Mouse (Mus musculus) hindbrain, embryonic 16.5 days (tissue): ENCODE results near the gene Sntb2. TPM values are rescaled to one million over a fixed set of nuclear protein-coding genes. Genes with fewer than 3 reads are reported as not detected.
A peak's percentile ranks its signal among the peaks of the same experiment; 100 is the strongest.

Experiments
- ATAC-seq: fragments of 200-750 bp; cut with Nextera tagmentation; 2 replicates; pipeline ENCODE4 v1.8.0; 2017; ENCODE audit warnings: moderate TSS enrichment, moderate library complexity
- H3K27ac ChIP-seq: fragments of 300-500 bp; sonication (generic); 2 replicates; pipeline ENCODE4 v1.5.1; 2014; ENCODE audit warnings: low read depth, mild to moderate bottlenecking, control low read depth, low read length, moderate library complexity
- H3K27me3 ChIP-seq: fragments of 300-500 bp; sonication (generic); replicated peaks from 2 replicates; pipeline ENCODE4 v1.6.1; 2014; ENCODE audit warnings: low read length; ENCODE audit not compliant: control insufficient read depth, insufficient read depth
- H3K36me3 ChIP-seq: fragments of 300-500 bp; sonication (generic); 2 replicates; pipeline ENCODE4 v1.6.1; 2014; ENCODE audit warnings: mild to moderate bottlenecking, low read length, moderate library complexity, mixed read lengths; ENCODE audit not compliant: control insufficient read depth, insufficient read depth
- H3K4me1 ChIP-seq: fragments of 300-500 bp; sonication (generic); 2 replicates; pipeline ENCODE4 v1.6.1; 2014; ENCODE audit warnings: low read depth, low read length; ENCODE audit not compliant: control insufficient read depth, insufficient read depth
- H3K4me2 ChIP-seq: fragments of 300-500 bp; sonication (generic); 2 replicates; pipeline ENCODE4 v1.6.1; 2014; ENCODE audit warnings: mild to moderate bottlenecking, low read length, control low read depth, moderate library complexity
- H3K4me3 ChIP-seq: fragments of 300-500 bp; sonication (generic); 2 replicates; pipeline ENCODE4 v1.5.1; 2014; ENCODE audit warnings: mild to moderate bottlenecking, low read length, control low read depth, moderate library complexity
- H3K9ac ChIP-seq: fragments of 300-500 bp; sonication (generic); 2 replicates; pipeline ENCODE4 v1.6.1; 2014; ENCODE audit warnings: low read depth, mild to moderate bottlenecking, control low read depth, low read length, moderate library complexity
- H3K9me3 ChIP-seq: fragments of 300-500 bp; sonication (generic); 2 replicates; pipeline ENCODE4 v1.6.1; 2014; ENCODE audit warnings: mild to moderate bottlenecking, low read length, moderate library complexity; ENCODE audit not compliant: control insufficient read depth
- WGBS: fragments of 180-500 bp; shearing (Covaris S2); extraction: QIAGEN DNeasy Blood & Tissue Kit; methylation state at CpG from one replicate; pipeline ENCODE4 v1.1.7; 2014; 5-methylcytosine and 5-hydroxymethylcytosine counted together
- polyA plus RNA-seq: library from polyadenylated mRNA; unstranded; fragments of >200 nt; fragmentation: Nextera tagmentation; extraction: Ambion mirVana; gene quantifications from 2 replicates; pipeline ENCODE4 v1.2.1, GENCODE M21; 2015

Gene Sntb2
- 4.7 and 4.9 TPM in 2 replicates for polyA plus RNA-seq

DNA sequence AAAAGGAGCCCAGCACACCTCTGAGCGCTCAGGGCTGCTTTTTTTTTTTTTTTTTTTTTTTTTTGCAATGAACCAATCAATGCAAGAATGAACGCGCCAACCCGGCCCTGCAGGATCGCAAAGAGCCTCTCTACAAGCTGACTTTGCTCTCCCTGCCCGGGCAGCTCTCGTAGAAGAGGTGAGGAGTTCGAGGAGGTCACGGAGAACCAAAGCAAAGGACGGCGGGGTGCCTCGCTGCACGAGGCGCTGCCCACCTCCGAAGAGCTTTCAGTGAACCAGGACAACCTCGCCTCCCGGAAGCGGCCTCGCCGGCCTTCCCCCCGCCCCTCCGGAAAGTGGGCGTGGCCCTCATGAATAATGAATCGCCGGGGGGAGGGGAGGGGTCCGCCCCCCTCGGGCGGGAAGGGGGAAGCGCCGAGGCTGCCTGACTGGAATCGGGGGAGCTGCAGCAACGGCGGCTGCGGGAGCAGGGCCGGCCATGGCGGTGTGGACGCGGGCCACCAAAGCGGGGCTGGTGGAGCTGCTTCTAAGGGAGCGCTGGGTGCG, at the start of gene Sntb2:
Gene Sntb2 (plus strand): TSS at position 427 of the 546 bp plus-strand sequence.
- peaks cover 18% of the 10 kb centered on the region for H3K4me1 ChIP-seq
- H3K27me3 ChIP-seq: peaks cover 4% of the 10 kb centered on the region
- under 1% methylated on average over 26 of the region's 41 CpGs for WGBS

DNA sequence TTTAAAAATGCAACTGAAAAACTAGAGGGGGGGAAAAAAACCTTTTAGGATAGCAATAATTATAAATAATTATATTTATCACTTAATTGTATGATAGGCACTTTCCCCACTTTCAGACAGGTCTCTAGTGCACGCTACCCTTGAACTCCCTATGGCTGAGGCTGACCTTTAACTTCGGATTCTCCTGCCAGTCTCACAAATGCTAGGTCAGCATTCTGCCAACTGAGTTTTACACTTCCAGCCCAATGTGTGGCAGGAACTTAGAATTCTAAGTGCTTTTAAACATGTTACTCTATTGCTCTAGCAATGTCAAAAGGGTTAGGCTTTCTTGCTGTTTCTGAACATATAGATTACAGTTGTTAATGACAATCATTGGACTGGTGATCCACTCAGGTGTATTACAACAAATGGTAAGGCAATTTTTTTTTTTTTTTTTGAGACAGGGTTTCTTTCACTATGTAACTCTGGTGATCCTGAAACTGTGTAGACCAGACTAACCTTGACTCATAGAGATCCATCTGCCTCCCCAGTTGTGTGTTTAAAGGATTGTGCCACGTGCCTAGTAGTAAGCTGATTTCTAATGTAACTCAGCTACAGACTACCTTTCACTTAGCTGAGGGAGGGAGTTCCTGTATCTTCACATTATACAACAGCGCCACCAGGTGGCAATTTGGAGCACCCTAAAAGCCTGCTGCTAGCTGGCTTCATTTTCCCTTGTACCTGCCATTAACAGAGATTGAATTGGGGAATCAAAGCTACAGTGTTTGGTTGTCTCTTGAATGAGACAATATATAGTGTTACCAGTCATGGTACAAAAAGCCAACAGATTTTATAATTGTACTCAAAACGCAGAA, 48.0 kb upstream of the Sntb2 start:
- peaks cover 13% of the 10 kb centered on the region for H3K36me3 ChIP-seq
- H3K27ac ChIP-seq: no peak overlapping the region
- WGBS: 48% methylated on average over 5 of the region's 5 CpGs
- H3K9me3 ChIP-seq: no peaks in the 10 kb centered on the region
- no peak overlapping the region for H3K4me3 ChIP-seq
- no peak overlapping the region for H3K9ac ChIP-seq
- peak; percentile 68 for ATAC-seq
- no peak overlapping the region for H3K4me2 ChIP-seq
- no peaks in the 10 kb centered on the region for H3K27me3 ChIP-seq
- peaks cover 7% of the 10 kb centered on the region for H3K4me1 ChIP-seq

More for the DNA sequence above, at the start of gene Sntb2:
- Histone ChIP-seq H3K27ac (peak within 1 kb of the TSS; percentile 90), H3K4me2 (peak within 1 kb of the TSS; percentile 92), H3K9me3 (no peaks in the 10 kb centered on the region), H3K36me3 (no peaks in the 10 kb centered on the region), H3K4me3 (peak within 1 kb of the TSS; percentile 90), H3K9ac (peak within 1 kb of the TSS; percentile 90)
- peak; percentile 88 for ATAC-seq

- ATAC-seq: no peak
- no peak overlapping the region for H3K27ac ChIP-seq
- H3K4me3 ChIP-seq: no peak overlapping the region
- no peak overlapping the region for H3K9ac ChIP-seq
- no peaks in the 10 kb centered on the region for H3K9me3 ChIP-seq
- WGBS: 87% methylated on average over 3 of the region's 3 CpGs
- H3K27me3 ChIP-seq: no peaks in the 10 kb centered on the region
- H3K4me2 ChIP-seq: no peak overlapping the region
- peaks cover 7% of the 10 kb centered on the region for H3K4me1 ChIP-seq
- peaks cover 9% of the 10 kb centered on the region for H3K36me3 ChIP-seq
These were observed 46.7 kb upstream of the Sntb2 start for GRCm38 (mm10) chr8:106888803-106889202.

DNA sequence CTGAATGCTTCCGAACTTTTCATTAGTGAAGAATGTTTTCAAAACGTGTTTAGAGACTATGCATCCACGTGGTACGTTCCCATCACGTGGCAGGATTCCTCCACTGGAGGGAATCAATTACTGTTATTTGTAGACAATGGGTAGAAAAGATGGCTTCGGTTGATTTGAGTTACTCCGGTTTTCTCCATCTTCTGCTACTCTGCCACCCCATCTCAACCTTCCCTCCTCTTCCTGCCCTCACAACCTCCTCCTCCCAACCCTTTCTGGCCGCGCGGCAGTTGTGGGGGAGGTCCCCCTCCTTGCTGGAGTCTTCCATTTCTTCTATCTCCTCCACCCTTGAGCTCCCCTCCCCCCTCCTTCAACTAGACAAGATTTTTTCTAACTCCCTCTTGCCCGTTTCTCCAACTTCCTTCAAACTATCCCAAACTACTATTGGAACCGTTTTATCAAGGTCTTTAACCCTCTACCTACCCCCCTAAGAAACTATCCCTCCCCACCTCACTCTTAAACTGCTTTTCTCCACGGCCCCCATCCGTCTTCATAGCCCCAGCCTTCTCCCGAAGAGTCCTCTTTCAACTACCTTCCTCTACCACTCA, 43.2 kb upstream of the Sntb2 start:
- under 1% methylated on average over 15 of the region's 15 CpGs for WGBS
- ATAC-seq: no peak
- no peaks in the 10 kb centered on the region for H3K9me3 ChIP-seq
- H3K36me3 ChIP-seq: peaks cover 3% of the 10 kb centered on the region; the same call in 1 of the 2 replicates
- peak overlapping the region; percentile 95 for H3K9ac ChIP-seq
- H3K27ac ChIP-seq: peak overlapping the region; percentile 96
- peak overlapping the region; percentile 96 for H3K4me3 ChIP-seq
- peak overlapping the region; percentile 92 for H3K4me2 ChIP-seq
- H3K4me1 ChIP-seq: peaks cover 13% of the 10 kb centered on the region
- no peaks in the 10 kb centered on the region for H3K27me3 ChIP-seq

- H3K4me1 ChIP-seq: peaks cover 13% of the 10 kb centered on the region
- H3K27ac ChIP-seq: peak overlapping the region; percentile 96
- H3K9me3 ChIP-seq: no peaks in the 10 kb centered on the region
- H3K4me3 ChIP-seq: peak overlapping the region; percentile 96
- H3K9ac ChIP-seq: peak overlapping the region; percentile 95
- under 1% methylated on average over 52 of the region's 57 CpGs for WGBS
- H3K4me2 ChIP-seq: peak overlapping the region; percentile 92
- peaks cover 3% of the 10 kb centered on the region; the same call in 1 of the 2 replicates for H3K36me3 ChIP-seq
- no peaks in the 10 kb centered on the region for H3K27me3 ChIP-seq
- ATAC-seq: peak; percentile 85
These were observed 42.6 kb upstream of the Sntb2 start for GRCm38 (mm10) chr8:106892806-106893451.

DNA sequence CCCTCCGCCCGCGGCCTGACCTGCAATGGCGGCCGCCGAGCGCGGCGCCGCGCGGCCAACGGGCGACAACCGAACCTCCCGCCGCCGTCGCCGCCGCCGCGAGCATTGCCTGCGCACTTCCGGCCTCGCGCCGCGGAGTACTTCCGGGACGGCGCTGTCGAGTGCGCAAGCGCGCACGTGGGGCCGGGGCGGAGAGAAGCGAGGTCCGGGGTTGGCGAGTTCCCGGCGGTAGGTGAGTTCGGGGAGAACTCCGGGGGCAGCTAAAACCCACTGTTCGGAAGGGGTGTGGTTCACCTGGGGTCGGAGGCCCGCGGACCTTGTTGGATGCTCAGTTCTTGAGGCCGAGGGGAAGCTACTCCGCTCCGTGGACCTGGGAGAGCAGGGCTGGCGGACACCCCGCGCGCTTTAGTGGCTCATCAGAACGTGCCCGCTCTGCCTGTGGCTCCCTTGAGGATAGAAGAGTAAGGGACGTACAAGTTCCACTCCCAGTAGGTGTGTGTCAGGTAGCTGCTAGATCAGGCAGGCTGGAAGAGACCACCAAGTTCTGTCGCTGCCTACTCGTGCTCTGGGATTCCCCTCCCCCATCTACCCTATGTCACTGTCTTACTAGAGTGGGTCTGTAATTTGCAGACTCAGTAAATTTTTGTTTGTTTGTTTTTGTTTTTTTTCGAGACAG, 41.9 kb upstream of the Sntb2 start, which contains the start of gene Utp4:
Gene Utp4 (plus strand): TSS at position 156 of the 676 bp plus-strand sequence.
- ATAC-seq: peak; percentile 96
- H3K36me3 ChIP-seq: peaks cover 8% of the 10 kb centered on the region; the same call in 1 of the 2 replicates

DNA sequence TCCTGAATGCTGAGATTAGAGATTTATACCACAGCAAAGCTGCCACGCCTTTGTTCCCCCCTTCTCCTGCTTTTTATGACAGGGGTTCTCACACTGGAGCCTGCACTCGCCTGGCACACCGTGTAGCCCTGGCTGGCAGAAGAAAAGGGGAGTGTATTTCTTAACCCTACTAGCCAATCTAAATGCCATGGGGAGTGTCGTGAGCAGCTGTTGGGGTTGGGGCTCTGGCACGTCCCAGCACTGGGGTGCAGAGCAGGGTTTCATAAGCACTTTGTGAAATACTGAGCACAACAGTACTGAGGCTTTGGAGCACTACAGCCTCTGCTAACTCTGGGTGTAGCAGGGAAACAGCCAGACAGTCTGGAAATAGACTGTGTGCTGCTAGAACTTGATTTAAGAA, 36.1 kb upstream of the Sntb2 start:
- H3K9ac ChIP-seq: no peak overlapping the region
- no peaks in the 10 kb centered on the region for H3K27me3 ChIP-seq
- H3K9me3 ChIP-seq: no peaks in the 10 kb centered on the region
- H3K27ac ChIP-seq: no peak overlapping the region
- no peak overlapping the region for H3K4me2 ChIP-seq
- no peak overlapping the region for H3K4me3 ChIP-seq
- peaks cover under 1% of the 10 kb centered on the region for H3K4me1 ChIP-seq
- WGBS: 88% methylated on average over 5 of the region's 5 CpGs
- ATAC-seq: no peak
- H3K36me3 ChIP-seq: peaks cover 31% of the 10 kb centered on the region

More for the DNA sequence above, 41.9 kb upstream of the Sntb2 start, which contains the start of gene Utp4:
- peak within 1 kb of the TSS; percentile 96 for H3K27ac ChIP-seq
- H3K9me3 ChIP-seq: no peaks in the 10 kb centered on the region
- H3K4me1 ChIP-seq: peaks cover 13% of the 10 kb centered on the region
- peak within 1 kb of the TSS; percentile 95 for H3K9ac ChIP-seq
- H3K27me3 ChIP-seq: no peaks in the 10 kb centered on the region
- H3K4me2 ChIP-seq: peak within 1 kb of the TSS; percentile 92
- peak within 1 kb of the TSS; percentile 96 for H3K4me3 ChIP-seq
- under 1% methylated on average over 62 of the region's 63 CpGs for WGBS

GRCm38 (mm10) chr8:106905727-106906480, 29.6 kb upstream of the Sntb2 start:
- no peaks in the 10 kb centered on the region for H3K4me1 ChIP-seq
- H3K9ac ChIP-seq: no peak overlapping the region
- no peak for ATAC-seq
- H3K9me3 ChIP-seq: no peaks in the 10 kb centered on the region
- H3K27ac ChIP-seq: no peak overlapping the region
- H3K36me3 ChIP-seq: peaks cover 35% of the 10 kb centered on the region
- 91% methylated on average over 17 of the region's 17 CpGs for WGBS
- no peaks in the 10 kb centered on the region for H3K27me3 ChIP-seq
- no peak overlapping the region for H3K4me2 ChIP-seq
- H3K4me3 ChIP-seq: no peak overlapping the region
